Mouse (Mus musculus) G1E (cell line): ENCODE measurements around the gene Urb1.

Source experiments
- CTCF ChIP-seq: IDR thresholded peaks from 2 replicates; pipeline ENCODE4 v1.5.1; 2012; ENCODE audit warnings: low read depth, low read length, inconsistent platforms, mixed read lengths
- GATA1 ChIP-seq: IDR thresholded peaks from 2 replicates; pipeline ENCODE4 v1.6.1; 2012; ENCODE audit warnings: borderline replicate concordance, low read length, inconsistent platforms, mixed read lengths
- TAL1 ChIP-seq: conservative IDR thresholded peaks from 2 replicates; pipeline ENCODE4 v1.6.1; 2012; ENCODE audit warnings: low read depth, low read length, inconsistent platforms, mixed read lengths

GRCm38 (mm10) chr16:90858206-90858605 lies 48.0 kb upstream of the Urb1 start:
- TF ChIP-seq GATA1 (no peak), CTCF (no peak), TAL1 (no peak)
